Mouse (Mus musculus) bone marrow macrophage, adult 2 months (primary cell): ENCODE measurements around the gene Zfp286. TPM values are rescaled to one million over a fixed set of nuclear protein-coding genes. Genes with fewer than 3 reads are reported as not detected.

Experiments used
- H3K27ac ChIP-seq: 2 replicates; pipeline ENCODE4 v1.5.1; 2012; ENCODE audit warnings: low read depth, low read length; ENCODE audit not compliant: insufficient read depth
- H3K4me1 ChIP-seq: 2 replicates; pipeline ENCODE4 v1.6.1; 2012; ENCODE audit warnings: low read length; ENCODE audit not compliant: control insufficient read depth, insufficient read depth
- H3K4me3 ChIP-seq: 2 replicates; pipeline ENCODE4 v1.5.1; 2012; ENCODE audit warnings: mild to moderate bottlenecking, low read length, moderate library complexity; ENCODE audit not compliant: insufficient read depth
- CTCF ChIP-seq: IDR thresholded peaks from 2 replicates; pipeline ENCODE4 v1.5.1; 2012; ENCODE audit warnings: low read depth, mild to moderate bottlenecking, low read length, moderate library complexity
- POLR2A ChIP-seq: IDR thresholded peaks from 2 replicates; pipeline ENCODE4 v1.6.1; 2012; ENCODE audit warnings: mild to moderate bottlenecking, low read depth, low read length, borderline replicate concordance
- polyA plus RNA-seq: library from polyadenylated mRNA; stranded (reverse); fragments of >200 nt; gene quantifications from 2 replicates; pipeline ENCODE4 v1.2.4, GENCODE M21; 2012; ENCODE audit not compliant: missing spikeins, insufficient read depth, insufficient read length

Zfp286 gene
- polyA plus RNA-seq, 1 experiment, result 1.7 TPM

GRCm38 (mm10) chr11:62820661-62821437 lies 31.6 kb upstream of the Zfp286 start:
- no peak for TF ChIP-seq POLR2A
- no peak for TF ChIP-seq CTCF
- Histone ChIP-seq H3K4me1 (peaks cover 20% of the 10 kb centered on the region), H3K4me3 (peak overlapping the region; percentile 70), H3K27ac (peak overlapping the region; percentile 59)

GRCm38 (mm10) chr11:62820059-62820541 lies 30.8 kb upstream of the Zfp286 start, which contains the start of gene Trim16:
Gene Trim16, plus strand, starts transcription at chr11:62820231.
- peak within 1 kb of the TSS; percentile 59 for H3K27ac ChIP-seq
- peak within 1 kb of the TSS; percentile 70 for H3K4me3 ChIP-seq
- TF ChIP-seq POLR2A, result no peak
- no peak for TF ChIP-seq CTCF
- peaks cover 22% of the 10 kb centered on the region for H3K4me1 ChIP-seq

GRCm38 (mm10) chr11:62819059-62819686 lies 29.9 kb upstream of the Zfp286 start:
- TF ChIP-seq POLR2A (no peak), CTCF (no peak)
- Histone ChIP-seq H3K27ac (no peak overlapping the region), H3K4me3 (no peak overlapping the region), H3K4me1 (peaks cover 22% of the 10 kb centered on the region)

- Histone ChIP-seq H3K27ac (no peak overlapping the region), H3K4me1 (peaks cover 12% of the 10 kb centered on the region), H3K4me3 (no peak overlapping the region)
- TF ChIP-seq CTCF, result no peak
- no peak for TF ChIP-seq POLR2A
Observed at GRCm38 (mm10) chr11:62816591-62816990, 27.3 kb upstream of the Zfp286 start.

GRCm38 (mm10) chr11:62815438-62815837 lies 26.2 kb upstream of the Zfp286 start:
- H3K27ac ChIP-seq, result no peak overlapping the region
- H3K4me1 ChIP-seq, result peaks cover 23% of the 10 kb centered on the region
- no peak overlapping the region for H3K4me3 ChIP-seq
- TF ChIP-seq POLR2A (no peak), CTCF (no peak)

GRCm38 (mm10) chr11:62814625-62815024 lies 25.4 kb upstream of the Zfp286 start:
- Histone ChIP-seq H3K27ac (no peak overlapping the region), H3K4me1 (peaks cover 23% of the 10 kb centered on the region), H3K4me3 (no peak overlapping the region)
- no peak for TF ChIP-seq CTCF
- no peak for TF ChIP-seq POLR2A

- H3K4me3 ChIP-seq, result no peak overlapping the region
- no peak overlapping the region for H3K27ac ChIP-seq
- TF ChIP-seq POLR2A, result no peak
- no peak for TF ChIP-seq CTCF
- peaks cover 27% of the 10 kb centered on the region for H3K4me1 ChIP-seq
Observed at GRCm38 (mm10) chr11:62813970-62814624, 24.8 kb upstream of the Zfp286 start.

GRCm38 (mm10) chr11:62813497-62813896 lies 24.2 kb upstream of the Zfp286 start:
- peaks cover 31% of the 10 kb centered on the region for H3K4me1 ChIP-seq
- no peak overlapping the region for H3K4me3 ChIP-seq
- no peak overlapping the region for H3K27ac ChIP-seq
- no peak for TF ChIP-seq CTCF
- no peak for TF ChIP-seq POLR2A

- TF ChIP-seq POLR2A, result no peak
- no peak for TF ChIP-seq CTCF
- Histone ChIP-seq H3K4me3 (no peak overlapping the region), H3K4me1 (peaks cover 37% of the 10 kb centered on the region), H3K27ac (no peak overlapping the region)
Observed at GRCm38 (mm10) chr11:62812268-62812667, 23.0 kb upstream of the Zfp286 start.

- no peak overlapping the region for H3K4me3 ChIP-seq
- TF ChIP-seq CTCF (0 out of 2 replicates have a peak, but pooled peaks have one; percentile 15), POLR2A (no peak)
- H3K4me1 ChIP-seq, result peaks cover 35% of the 10 kb centered on the region
- H3K27ac ChIP-seq, result no peak overlapping the region
Observed at GRCm38 (mm10) chr11:62809201-62809600, 19.9 kb upstream of the Zfp286 start.

GRCm38 (mm10) chr11:62807965-62808364 lies 18.7 kb upstream of the Zfp286 start:
- no peak for TF ChIP-seq POLR2A
- no peak for TF ChIP-seq CTCF
- Histone ChIP-seq H3K27ac (no peak overlapping the region), H3K4me3 (no peak overlapping the region), H3K4me1 (peaks cover 35% of the 10 kb centered on the region)
